Mouse (Mus musculus) spleen, postnatal 36 days (tissue): ENCODE measurements around the gene Aspscr1.
"Not testable (repeated sequence)": the region's sequence is repeated elsewhere in the genome, so short reads cannot be mapped to it uniquely, and the experiment has no call there.

ENCODE experiments used
- DNase-seq, 2 experiments: peaks; one replicate each; pipeline ENCODE4 v3.0.0; 2022; ENCODE audit warnings: low spot score in 2 of 2, mixed read lengths in 1 of 2

Gene Aspscr1

DNA sequence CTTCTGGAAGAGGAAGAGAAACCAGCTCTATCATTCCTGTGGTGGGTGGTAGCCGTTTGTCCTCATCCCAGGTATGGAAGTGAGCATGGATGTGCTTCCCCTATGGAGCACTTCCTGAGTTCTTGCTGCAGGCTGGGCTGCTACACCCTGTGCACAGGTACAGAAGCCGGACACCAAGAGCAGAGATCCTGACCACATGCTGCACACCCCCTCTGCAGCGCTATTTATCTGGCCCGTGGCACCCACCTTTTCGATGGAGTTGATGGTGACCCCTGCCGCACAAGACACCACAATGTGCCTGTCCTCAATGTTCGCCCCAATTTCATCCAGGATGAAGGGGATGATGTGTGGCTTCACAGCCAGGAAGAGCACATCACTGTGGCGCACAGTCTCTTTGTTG is 30.9 kb upstream of the Aspscr1 start:
- no peak for DNase-seq

- DNase-seq, result no peak
Measured at GRCm38 (mm10) chr11:120642939-120643600, 29.7 kb upstream of the Aspscr1 start.

GRCm38 (mm10) chr11:120643601-120643987 is 29.2 kb upstream of the Aspscr1 start, which contains the start of gene Pycr1:
Pycr1 (minus strand) TSS chr11:120643769.
- DNase-seq, result peak; percentile 90 to 92

DNA sequence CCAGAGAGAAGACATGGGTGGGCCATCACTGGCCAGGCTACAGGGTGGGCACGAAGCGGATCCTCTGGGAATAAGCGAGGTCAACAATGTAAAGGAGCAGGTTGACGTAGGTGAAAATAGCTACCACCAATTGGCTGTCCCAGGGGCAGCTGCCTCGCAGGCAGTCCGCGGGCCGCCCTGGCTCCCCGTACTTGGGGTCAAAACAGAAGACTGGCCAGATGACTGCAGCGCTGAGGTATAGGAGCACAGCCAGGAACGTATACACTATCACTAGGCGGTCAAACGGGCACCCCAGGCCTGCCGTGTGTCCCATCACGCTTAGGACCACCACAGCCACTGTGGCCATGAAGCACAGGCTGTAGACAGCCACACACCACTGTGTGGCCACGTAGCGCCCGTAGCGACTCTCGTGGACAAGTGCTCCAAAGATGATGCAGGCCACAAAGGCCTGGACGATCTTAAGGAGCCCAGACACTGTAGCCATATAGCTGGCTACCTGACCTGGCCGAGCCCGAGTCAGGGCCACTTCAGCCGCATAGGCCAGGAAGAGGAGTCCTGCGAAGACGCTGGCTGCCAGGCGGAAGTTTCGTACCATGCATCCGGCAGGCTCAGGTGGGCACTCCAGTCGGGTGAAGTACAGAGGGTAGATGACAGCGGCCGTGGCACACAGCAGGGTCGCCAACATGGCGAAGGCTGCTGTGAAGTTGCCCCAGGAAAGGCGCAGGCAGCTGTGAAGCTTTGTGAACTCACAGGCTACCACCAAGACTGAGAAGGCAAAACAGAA is 25.5 kb upstream of the Aspscr1 start:
- DNase-seq, result no peak

GRCm38 (mm10) chr11:120648001-120648476 is 24.7 kb upstream of the Aspscr1 start, which contains the start of gene Myadml2:
Myadml2 (minus strand) TSS chr11:120648158.
- peak; percentile 52 to 54 for DNase-seq

DNA sequence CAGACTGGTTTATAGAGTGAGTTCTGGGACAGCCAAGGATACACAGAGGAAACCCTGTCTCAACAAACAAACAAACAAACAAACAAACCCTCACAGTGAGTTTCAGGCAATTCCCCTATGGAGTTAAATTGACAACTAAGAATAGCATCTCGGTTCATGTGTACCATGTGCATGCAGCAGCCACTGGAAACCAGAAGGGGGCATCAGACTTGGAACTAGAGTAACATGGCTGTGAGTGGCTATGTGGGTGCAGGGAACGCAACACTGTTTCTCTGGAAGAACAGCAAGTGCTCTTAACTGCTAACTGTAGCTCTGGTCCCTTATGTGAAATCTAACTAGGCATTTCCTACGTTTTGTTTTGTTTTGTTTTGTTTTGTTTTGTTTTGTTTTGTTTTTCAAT is 20.9 kb upstream of the Aspscr1 start:
- DNase-seq, result no peak

DNA sequence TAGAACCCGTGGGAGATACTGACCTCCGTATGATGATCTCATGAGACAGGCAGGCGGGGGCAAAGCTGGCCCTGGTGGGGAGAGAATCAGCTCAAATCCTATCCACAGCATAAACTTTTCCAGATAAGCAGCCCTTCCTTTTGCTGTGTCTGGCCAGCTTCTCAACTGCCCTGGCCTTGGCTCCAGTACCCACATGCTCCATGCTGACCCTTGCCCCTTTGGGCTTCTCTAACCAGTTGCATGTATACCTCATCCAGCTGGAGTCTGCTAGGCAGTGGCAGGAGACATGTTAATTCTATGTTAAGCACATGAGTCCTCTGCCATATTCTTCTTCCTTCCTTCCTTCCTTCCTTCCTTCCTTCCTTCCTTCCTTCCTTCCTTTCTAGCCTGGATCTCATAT is 18.0 kb upstream of the Aspscr1 start:
- no peak for DNase-seq

DNA sequence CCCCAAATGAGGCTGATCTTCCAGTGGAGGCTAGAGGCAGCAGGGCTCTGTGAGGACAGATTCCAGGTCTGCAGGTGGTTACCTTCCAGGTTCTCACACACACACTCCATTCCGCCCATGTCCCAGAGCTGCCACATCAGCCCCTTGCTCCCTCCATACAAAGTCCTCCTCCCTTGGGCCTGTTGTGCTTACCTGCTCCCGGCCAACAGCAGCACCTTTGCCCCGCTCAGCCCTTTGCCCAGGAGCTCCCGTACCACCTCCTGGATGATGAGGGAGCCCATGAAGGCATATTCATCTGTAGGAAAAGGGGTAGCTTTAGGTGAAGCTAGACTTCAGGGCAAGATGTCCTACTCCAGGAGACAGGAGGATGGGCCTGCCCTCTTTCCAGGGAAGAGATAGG is 15.5 kb upstream of the Aspscr1 start:
- DNase-seq, result no peak

DNA sequence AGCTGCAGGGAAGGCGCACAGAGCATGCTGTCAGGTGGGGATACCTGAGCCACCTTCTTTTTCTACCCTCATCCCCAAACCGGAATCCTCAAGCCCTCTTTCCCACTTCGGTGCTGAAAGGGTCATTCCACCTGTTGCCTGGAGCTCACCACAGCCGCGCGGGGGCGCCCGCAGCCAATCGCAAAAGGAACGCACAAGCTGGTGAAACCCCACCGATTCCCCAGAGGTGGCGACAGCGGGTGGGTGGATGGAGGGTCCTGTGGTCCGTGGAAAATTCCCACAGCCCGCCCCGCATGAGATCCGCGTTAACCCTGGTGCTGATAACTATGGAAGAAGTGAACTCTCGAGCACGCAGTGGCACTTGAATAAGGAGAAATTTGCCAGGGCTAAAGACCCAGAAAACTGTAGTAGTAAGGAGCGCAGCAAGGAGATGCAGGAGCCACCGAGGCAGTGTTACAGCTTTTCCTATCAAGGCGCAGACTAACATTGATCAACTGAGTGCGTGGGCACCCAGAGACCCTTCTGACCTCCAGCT is 13.8 kb upstream of the Aspscr1 start:
- peak; percentile 75 to 79 for DNase-seq

- no peak for DNase-seq
Measured at GRCm38 (mm10) chr11:120659509-120660300, 13.1 kb upstream of the Aspscr1 start.

DNA sequence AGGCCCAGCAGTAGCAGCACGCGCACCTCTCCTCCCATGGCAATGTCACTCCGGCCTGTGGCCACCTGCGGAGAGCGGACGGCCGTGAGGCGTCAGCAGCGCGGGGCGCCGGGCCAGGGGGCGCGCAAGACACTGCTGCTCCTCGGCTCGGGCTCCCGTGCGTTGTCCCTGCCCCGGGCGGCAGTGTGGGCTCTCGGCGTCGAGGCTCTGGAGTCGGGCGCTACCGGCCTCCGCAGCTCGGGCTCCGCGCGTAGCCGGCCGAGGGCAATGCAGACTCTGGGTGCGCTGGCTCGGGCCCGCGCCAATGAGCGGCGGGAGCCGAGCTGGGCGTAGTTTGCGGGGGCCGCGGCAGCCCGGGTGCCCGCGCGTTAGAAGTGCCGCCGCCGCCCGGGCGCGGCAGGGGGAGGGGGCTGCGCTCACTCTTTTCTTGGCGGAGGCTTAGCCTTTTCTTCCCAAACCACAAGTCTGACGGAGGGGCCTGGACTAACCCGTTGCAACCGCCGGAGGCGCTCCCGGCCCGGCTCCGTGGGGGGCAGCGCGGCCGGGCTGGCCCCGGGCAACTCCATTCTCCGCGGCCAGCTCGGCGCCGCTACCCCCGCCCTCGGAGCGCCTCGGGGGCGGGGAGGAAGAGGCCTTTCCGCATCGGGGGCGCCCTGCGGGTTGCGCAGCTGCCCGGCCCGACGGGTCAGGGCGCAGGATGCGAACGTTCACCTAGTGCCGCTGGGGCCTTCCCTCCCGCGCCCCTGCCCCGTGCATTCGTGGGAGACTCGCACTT is 12.3 kb upstream of the Aspscr1 start:
- no peak for DNase-seq

DNA sequence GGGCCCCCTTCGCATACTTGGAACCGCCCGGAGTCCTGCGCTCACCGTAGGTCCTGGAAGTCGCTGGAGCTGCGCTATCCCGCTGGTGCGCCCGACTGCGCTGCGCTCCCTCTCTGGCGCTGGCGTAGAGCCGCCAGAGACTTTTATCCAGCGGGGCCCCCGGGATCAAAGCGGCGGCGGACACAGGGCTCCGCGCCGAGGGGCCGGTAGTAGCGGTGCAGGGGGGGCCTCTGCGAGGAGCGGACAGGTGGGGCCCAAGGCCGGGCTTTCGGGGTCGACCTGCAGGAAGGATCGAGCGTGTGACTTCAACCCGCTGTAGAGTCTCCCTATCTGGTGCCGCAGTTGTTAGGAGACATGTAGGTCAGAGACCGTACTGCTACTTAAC is 11.7 kb upstream of the Aspscr1 start, which contains the start of gene Notum:
TSS of gene Notum (minus strand) at position 100 of the 385 bp plus-strand sequence.
- no peak for DNase-seq

- DNase-seq, result no peak
Measured at GRCm38 (mm10) chr11:120662759-120663158, 10.0 kb upstream of the Aspscr1 start.

DNA sequence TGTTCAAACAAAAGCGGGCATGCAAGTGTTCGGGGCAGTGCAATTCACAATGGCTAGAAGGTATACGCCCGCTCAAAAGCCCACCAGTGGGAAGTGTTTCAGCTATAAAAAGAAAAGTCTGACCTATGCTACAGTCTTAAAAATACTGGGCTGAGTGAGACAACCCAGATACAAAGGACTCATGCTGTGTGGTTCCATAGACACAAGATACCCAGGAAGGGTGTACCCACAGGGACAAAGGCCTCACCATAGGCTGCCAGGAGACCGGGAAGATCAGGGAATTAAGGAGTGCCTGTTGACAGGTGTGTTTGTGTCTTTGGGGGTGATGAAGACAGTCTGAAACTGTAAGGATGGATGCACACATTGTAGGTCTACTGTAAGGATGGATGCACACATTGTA is 9.1 kb upstream of the Aspscr1 start:
- no peak for DNase-seq

- DNase-seq, result no peak
Measured at GRCm38 (mm10) chr11:120665406-120665805, 7.4 kb upstream of the Aspscr1 start.

GRCm38 (mm10) chr11:120666617-120667016 is 6.2 kb upstream of the Aspscr1 start:
- no peak for DNase-seq

- DNase-seq, result no peak
Measured at GRCm38 (mm10) chr11:120673594-120674122, 885 bp downstream of the Aspscr1 start.

DNA sequence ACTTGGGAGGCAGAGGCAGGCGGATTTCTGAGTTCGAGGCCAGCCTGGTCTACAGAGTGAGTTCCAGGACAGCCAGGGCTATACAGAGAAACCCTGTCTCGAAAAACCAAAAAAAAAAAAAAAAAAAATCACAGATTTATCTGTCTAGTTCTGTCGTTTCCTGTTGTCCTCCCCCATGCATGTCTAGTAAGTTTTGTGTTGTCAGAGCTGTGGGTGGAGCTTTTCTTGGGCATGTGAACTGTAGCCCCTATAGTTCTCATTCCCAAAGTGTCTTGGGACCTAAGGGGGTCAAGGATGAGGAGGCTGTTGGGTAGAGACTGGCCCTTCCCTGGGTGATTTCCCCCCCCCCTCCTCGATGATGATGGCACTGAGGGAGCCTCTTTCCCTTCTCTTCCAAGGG is 3.1 kb downstream of the Aspscr1 start:
- DNase-seq, result not testable (repeated sequence)

GRCm38 (mm10) chr11:120676951-120677350 is 4.2 kb downstream of the Aspscr1 start:
- no peak for DNase-seq

DNA sequence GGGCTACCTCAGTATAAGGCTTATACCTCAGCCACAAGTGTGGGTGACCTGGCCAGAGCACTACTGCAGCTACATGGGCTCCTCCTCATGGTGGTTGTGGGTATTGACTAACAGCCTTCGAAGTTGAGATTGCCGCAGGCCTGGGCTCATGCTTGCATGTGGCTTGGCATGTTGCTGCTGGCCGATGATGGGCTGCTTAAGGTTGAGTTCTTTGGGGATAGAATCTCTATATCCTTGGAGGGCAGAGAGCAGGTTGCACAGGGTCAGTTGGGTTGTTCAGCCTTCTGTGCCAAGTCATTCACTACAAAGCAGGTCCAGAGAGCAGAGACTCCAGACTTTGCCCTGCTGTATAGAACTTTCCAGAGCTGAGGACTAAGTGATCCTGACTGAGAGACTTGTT is 7.1 kb downstream of the Aspscr1 start:
- peak; percentile 18 to 26 for DNase-seq

GRCm38 (mm10) chr11:120682683-120683082 is 9.9 kb downstream of the Aspscr1 start:
- DNase-seq, result no peak
